Mouse (Mus musculus) heart, embryonic 15.5 days (tissue): ENCODE measurements at regions not wholly inside any gene's neighbourhood (a gene's known extent, or its start where the extent isn't known, plus 50 kb on each side); places are given as distances from the start of the nearest gene placed in this dataset. TPM values are rescaled to one million over a fixed set of nuclear protein-coding genes. Genes with fewer than 3 reads are reported as not detected.
"Not testable (repeated sequence)": the region's sequence is repeated elsewhere in the genome, so short reads cannot be mapped to it uniquely, and the experiment has no call there.

Source experiments
- ATAC-seq: fragments of 200-750 bp; cut with Nextera tagmentation; replicated peaks from 2 replicates; pipeline ENCODE4 v1.8.0; 2017; ENCODE audit warnings: low read depth, moderate TSS enrichment; ENCODE audit not compliant: insufficient number of reproducible peaks, insufficient read depth, low FRiP score
- H3K27ac ChIP-seq: fragments of 300-500 bp; sonication (generic); 2 replicates; pipeline ENCODE4 v1.5.1; 2015; ENCODE audit warnings: mild to moderate bottlenecking, inconsistent platforms
- H3K27me3 ChIP-seq: fragments of 300-500 bp; sonication (generic); 2 replicates; pipeline ENCODE4 v1.6.1; 2015; ENCODE audit warnings: inconsistent platforms
- H3K36me3 ChIP-seq: fragments of 300-500 bp; sonication (generic); 2 replicates; pipeline ENCODE4 v1.6.1; 2015; ENCODE audit warnings: mild to moderate bottlenecking, inconsistent platforms
- H3K4me1 ChIP-seq: fragments of 300-500 bp; sonication (generic); replicated peaks from 2 replicates; pipeline ENCODE4 v1.6.1; 2015; ENCODE audit warnings: inconsistent platforms
- H3K4me2 ChIP-seq: fragments of 300-500 bp; sonication (generic); 2 replicates; pipeline ENCODE4 v1.6.1; 2015; ENCODE audit warnings: inconsistent platforms, mild to moderate bottlenecking, moderate library complexity
- H3K4me3 ChIP-seq: fragments of 300-500 bp; sonication (generic); 2 replicates; pipeline ENCODE4 v1.5.1; 2015; ENCODE audit warnings: mild to moderate bottlenecking, inconsistent platforms
- H3K9ac ChIP-seq: fragments of 300-500 bp; sonication (generic); 2 replicates; pipeline ENCODE4 v1.6.1; 2015; ENCODE audit warnings: mild to moderate bottlenecking, inconsistent platforms
- H3K9me3 ChIP-seq: fragments of 300-500 bp; sonication (generic); replicated peaks from 2 replicates; pipeline ENCODE4 v1.6.1; 2016; ENCODE audit warnings: inconsistent platforms
- WGBS: fragments of 180-500 bp; shearing (Covaris S2); methylation state at CpG from one replicate; pipeline ENCODE4 v1.1.7; 2015; ENCODE audit warnings: mixed read lengths; 5-methylcytosine and 5-hydroxymethylcytosine counted together
- microRNA-seq: library from miRNA; unstranded; fragments of <30 nt; microRNA quantifications from one replicate; pipeline ENCODE4, GENCODE M21; 2016

DNA sequence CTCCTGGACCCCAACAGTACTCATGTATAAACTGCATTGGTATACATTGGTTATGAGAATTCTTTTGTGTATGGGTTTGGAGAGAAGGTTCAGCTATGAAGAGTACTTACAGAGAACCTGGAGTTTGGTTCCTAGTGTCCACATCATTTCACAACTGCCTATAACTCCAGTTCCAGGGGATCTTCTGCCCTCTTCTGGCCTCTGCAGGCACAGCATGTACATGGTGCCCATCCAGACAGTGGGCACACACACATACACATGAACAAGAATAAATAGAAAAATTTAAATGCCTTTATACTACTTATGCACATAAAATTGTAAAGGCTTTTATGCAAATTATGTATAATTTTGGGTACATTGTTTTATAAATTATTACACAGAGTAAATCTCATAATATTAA, 59.9 kb upstream of the Spon1 start:
- H3K4me1 ChIP-seq, result 0 out of 2 replicates have a peak, but pooled peaks cover 2% of the 10 kb centered on the region
- H3K4me2 ChIP-seq, result no peak overlapping the region
- no peak overlapping the region for H3K4me3 ChIP-seq
- no peaks in the 10 kb centered on the region for H3K36me3 ChIP-seq
- ATAC-seq, result no peak
- no peak overlapping the region for H3K27ac ChIP-seq
- no peak overlapping the region for H3K9ac ChIP-seq
- H3K9me3 ChIP-seq, result no peaks in the 10 kb centered on the region
- no peaks in the 10 kb centered on the region for H3K27me3 ChIP-seq

DNA sequence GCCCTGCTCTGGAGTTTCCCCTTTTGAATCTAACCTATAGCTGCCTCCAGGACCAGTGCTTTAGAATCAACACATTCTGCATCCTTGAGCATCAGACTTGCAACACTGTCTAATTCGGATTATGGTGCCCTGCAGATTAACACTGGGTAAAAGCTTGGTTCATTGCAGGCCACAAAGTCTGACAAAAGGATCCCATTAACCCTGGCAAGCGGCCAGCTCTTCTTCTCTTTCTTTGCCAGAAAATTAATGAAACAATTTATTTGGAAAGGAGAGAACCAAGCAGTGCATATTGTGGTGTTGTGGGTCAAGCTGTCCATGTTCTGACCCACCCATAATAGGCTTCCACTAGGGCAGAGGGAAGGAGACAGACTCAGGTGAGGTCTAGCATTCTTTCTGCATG, 58.2 kb upstream of the Spon1 start:
- WGBS, result 68% methylated on average over 2 of the region's 2 CpGs
- ATAC-seq, result no peak
- H3K9me3 ChIP-seq, result no peaks in the 10 kb centered on the region
- H3K27ac ChIP-seq, result no peak overlapping the region
- no peak overlapping the region for H3K4me2 ChIP-seq
- H3K4me1 ChIP-seq, result no peaks in the 10 kb centered on the region
- H3K27me3 ChIP-seq, result no peaks in the 10 kb centered on the region
- H3K36me3 ChIP-seq, result no peaks in the 10 kb centered on the region
- no peak overlapping the region for H3K4me3 ChIP-seq
- no peak overlapping the region for H3K9ac ChIP-seq

DNA sequence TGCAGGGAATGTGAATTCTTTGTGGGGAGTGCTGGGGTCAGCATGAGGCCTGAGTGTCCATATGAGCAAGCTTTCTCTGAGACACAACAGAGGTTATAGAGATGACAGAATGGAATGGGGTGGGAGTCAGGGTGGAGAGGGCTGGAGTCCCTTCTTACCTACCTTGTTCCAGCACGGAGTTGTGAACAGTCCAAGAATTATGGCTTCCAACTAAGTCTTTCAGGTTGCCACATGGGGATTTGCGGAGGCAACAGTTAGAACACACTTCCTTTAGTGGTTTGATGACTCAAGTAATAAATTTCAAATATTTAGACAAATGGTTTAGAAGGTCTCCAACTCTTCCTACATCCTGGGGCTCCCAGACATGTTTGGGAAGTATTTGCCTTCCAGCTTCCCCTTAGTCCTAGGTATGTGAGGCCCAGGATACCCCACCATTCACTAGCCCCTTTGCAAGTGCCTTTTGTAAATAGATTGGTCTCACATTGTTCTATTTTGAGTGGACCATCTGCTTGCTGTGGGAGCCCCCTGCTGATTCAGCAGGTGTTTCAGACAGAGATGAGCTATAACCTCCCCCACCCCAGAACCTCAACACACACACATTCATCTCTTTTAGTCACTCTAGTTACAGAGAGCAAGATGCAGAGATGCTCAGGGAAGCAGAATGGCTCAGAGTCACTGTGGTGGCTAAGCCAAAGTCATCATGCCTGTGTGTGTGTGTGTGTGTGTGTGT, 55.1 kb upstream of the Spon1 start:
- H3K4me1 ChIP-seq, result no peaks in the 10 kb centered on the region
- H3K4me3 ChIP-seq, result no peak overlapping the region
- H3K27ac ChIP-seq, result no peak overlapping the region
- 83% methylated on average over 2 of the region's 2 CpGs for WGBS
- H3K4me2 ChIP-seq, result no peak overlapping the region
- no peaks in the 10 kb centered on the region for H3K9me3 ChIP-seq
- H3K27me3 ChIP-seq, result no peaks in the 10 kb centered on the region
- H3K9ac ChIP-seq, result no peak overlapping the region
- ATAC-seq, result no peak
- H3K36me3 ChIP-seq, result no peaks in the 10 kb centered on the region

GRCm38 (mm10) chr7:113711356-113711755, 54.4 kb upstream of the Spon1 start:
- not testable (repeated sequence) for H3K4me2 ChIP-seq, ATAC-seq, H3K4me3 ChIP-seq, H3K9me3 ChIP-seq, H3K4me1 ChIP-seq, H3K9ac ChIP-seq, H3K27ac ChIP-seq, H3K36me3 ChIP-seq, H3K27me3 ChIP-seq
- WGBS, result 70% methylated on average over 3 of the region's 3 CpGs

Small RNAs in the stretch of these regions (microRNA-seq; reads per million reads assigned to microRNA genes)
- not detected for gene Gm23700
